ENCODE assay signal across 15 mouse cellular contexts in the genomic region with DNA sequence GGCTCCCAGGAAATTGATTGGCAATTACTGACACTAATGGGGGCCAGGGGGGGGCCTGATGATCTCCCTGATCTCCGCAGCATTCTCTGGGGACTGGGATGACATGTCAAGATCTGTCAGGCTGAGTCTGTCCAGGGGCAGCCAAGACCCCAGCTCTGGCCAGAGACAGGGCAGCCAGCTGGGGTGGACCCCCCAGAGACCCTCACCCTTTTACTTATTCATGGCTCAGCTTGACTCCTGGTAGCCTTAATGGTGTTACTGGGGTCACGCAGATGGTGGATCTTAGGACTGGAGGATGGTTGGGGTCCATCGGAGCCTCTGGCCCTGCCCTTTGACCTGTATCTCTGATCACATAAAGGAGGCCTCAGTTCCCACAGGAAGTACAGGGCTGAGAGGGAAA.
"Had no signal": no experiment of that assay in that cellular context is flagged by ENCODE, and none has a peak within 500 bp of the region (broad histone marks: within the 10 kb centered on the region; RNA-seq: fewer than 3 reads in every experiment).

No protein-coding gene starts in this region.

- DNase-seq: kidney, adult 18-20 months; kidney, postnatal 10 days; kidney, postnatal 4 days; lung, embryonic 14.5 days; lung, postnatal 10 days; lung, postnatal 4 days; right cerebral cortex, postnatal 4 days; spleen, adult 18-20 months; thymus, adult 18-20 months; thymus, postnatal 14 days had no signal

- H3K4me3 ChIP-seq: layer of hippocampus, adult 2 months; limb, embryonic 13.5 days; liver, embryonic 15.5 days; myocyte; neural tube, embryonic 15.5 days had no signal

- H3K4me1 ChIP-seq: liver, embryonic 15.5 days had no signal

- H3K9ac ChIP-seq: limb, embryonic 13.5 days; liver, embryonic 15.5 days; lung, embryonic 14.5 days; neural tube, embryonic 15.5 days had no signal

- H3K27me3 ChIP-seq: limb, embryonic 13.5 days; liver, embryonic 15.5 days; neural tube, embryonic 15.5 days had no signal

- H3K4me2 ChIP-seq: limb, embryonic 13.5 days; liver, embryonic 15.5 days; lung, embryonic 14.5 days; neural tube, embryonic 15.5 days had no signal

- H3K27ac ChIP-seq: layer of hippocampus, adult 2 months; limb, embryonic 13.5 days; liver, embryonic 15.5 days; neural tube, embryonic 15.5 days had no signal

- H3K9me3 ChIP-seq: limb, embryonic 13.5 days; liver, embryonic 15.5 days; neural tube, embryonic 15.5 days had no signal

- H3K36me3 ChIP-seq: limb, embryonic 13.5 days; liver, embryonic 15.5 days; neural tube, embryonic 15.5 days had no signal
